Mouse (Mus musculus): ENCODE measurements around the gene Gm14305.
"Not testable (repeated sequence)": the region's sequence is repeated elsewhere in the genome, so short reads cannot be mapped to it uniquely, and the experiment has no call there.

The Gm14305 gene

DNA sequence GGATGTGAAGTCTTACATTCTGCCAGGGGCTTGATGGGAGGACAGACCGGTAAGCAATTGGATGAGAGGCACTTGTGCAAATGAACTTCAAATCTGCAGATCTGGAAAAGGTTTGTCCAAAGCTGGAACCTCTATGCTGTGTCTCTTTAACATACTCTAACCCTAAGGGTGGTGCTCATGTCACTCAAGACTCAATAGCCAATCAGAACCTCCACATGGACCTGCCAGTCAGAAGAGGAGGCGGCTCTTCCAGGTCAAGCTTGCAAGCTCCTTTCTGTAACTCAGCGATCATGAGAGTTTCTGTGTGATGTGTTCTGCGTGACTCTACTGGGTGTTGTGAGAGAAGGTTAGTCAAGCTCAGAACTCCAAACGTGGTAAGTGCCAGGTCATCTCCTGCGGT lies at the start of gene Gm14305:
TSS of gene Gm14305 (plus strand) at position 278 of the 400 bp plus-strand sequence.
- CTCF ChIA-PET = not testable (repeated sequence)

DNA sequence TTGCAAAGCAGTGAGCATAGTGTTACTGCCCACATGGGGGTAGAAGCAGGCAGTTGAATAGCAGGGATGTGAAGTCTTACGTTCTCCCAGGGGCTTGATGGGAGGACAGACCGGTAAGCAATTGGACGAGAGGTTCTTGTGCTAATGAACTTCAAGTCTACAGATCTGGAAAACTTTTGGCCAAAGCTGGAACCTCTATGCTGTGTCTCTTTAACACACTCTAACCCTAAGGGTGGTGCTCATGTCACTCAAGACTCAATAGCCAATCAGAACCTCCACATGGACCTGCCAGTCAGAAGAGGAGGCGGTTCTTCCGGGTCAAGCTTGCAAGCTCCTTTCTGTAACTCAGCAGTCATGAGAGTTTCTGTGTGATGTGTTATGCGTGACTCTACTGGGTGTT lies 37.9 kb upstream of the Gm14305 start, which contains the start of gene Zfp973:
TSS of gene Zfp973 (plus strand) at position 301 of the 400 bp plus-strand sequence.
- CTCF ChIA-PET = not testable (repeated sequence)
